Mouse (Mus musculus): ENCODE results near the gene Olfr658. TPM values are rescaled to one million over a fixed set of nuclear protein-coding genes. Genes with fewer than 3 reads are reported as not detected.

Gene Olfr658
- total RNA-seq (2023): not detected in 4 replicates

GRCm38 (mm10) chr7:104646841-104647482 lies at the start of gene Olfr658:
Olfr658 (minus strand) TSS chr7:104647305.

GRCm38 (mm10) chr7:104686201-104686600 lies 39.1 kb upstream of the Olfr658 start, which contains the start of gene Olfr661:
Olfr661 (plus strand) TSS chr7:104686501.

GRCm38 (mm10) chr7:104666453-104666852 lies 19.3 kb upstream of the Olfr658 start, which contains the start of gene Olfr659:
Olfr659 (plus strand) TSS chr7:104666753.

GRCm38 (mm10) chr7:104624494-104624893 lies 22.6 kb downstream of the Olfr658 start, which contains the start of gene Olfr657:
Olfr657 (plus strand) TSS chr7:104624794.

GRCm38 (mm10) chr7:104613655-104614054 lies 33.5 kb downstream of the Olfr658 start, which contains the start of gene Olfr656:
Olfr656 (plus strand) TSS chr7:104613955.

GRCm38 (mm10) chr7:104601679-104602078 lies 45.4 kb downstream of the Olfr658 start, which contains the start of gene Olfr655:
Olfr655 (minus strand) TSS chr7:104601779.

Other genes starting within 250 kb of the Olfr658 start
- gene Trim30c, start 246.5 kb downstream of the Olfr658 start, total RNA-seq (2023): 3.3 to 6.2 TPM (median 4.2 TPM) in 4 replicates
- 71.0 to 81.8 TPM (median 75.2 TPM) in 4 replicates for gene Trim30a, start 182.1 kb downstream of the Olfr658 start, total RNA-seq (2023)
- 15.4 to 20.6 TPM (median 18.0 TPM) in 4 replicates for gene Trim30d, start 139.5 kb downstream of the Olfr658 start, total RNA-seq (2023)
- not detected in 4 replicates for gene Olfr651, start 97.2 kb downstream of the Olfr658 start, total RNA-seq (2023)
- not detected in 4 replicates for gene Olfr652, start 86.4 kb downstream of the Olfr658 start, total RNA-seq (2023)
- gene Olfr653, start 70.0 kb downstream of the Olfr658 start, total RNA-seq (2023): not detected in 4 replicates
- not detected in 4 replicates for gene Olfr654, start 60.3 kb downstream of the Olfr658 start, total RNA-seq (2023)
- 1.2 TPM in 1 of 4 replicates, not detected in the others for gene Olfr655, start 45.5 kb downstream of the Olfr658 start, total RNA-seq (2023)
- 0.14 TPM in 1 of 4 replicates, not detected in the others for gene Olfr656, start 33.4 kb downstream of the Olfr658 start, total RNA-seq (2023)
- gene Olfr657, start 22.5 kb downstream of the Olfr658 start, total RNA-seq (2023): not detected in 4 replicates
- not detected in 4 replicates for gene Olfr659, start 19.4 kb upstream of the Olfr658 start, total RNA-seq (2023)
- gene Olfr661, start 39.2 kb upstream of the Olfr658 start, total RNA-seq (2023): not detected in 4 replicates
- gene Usp17le, start 130.2 kb upstream of the Olfr658 start, total RNA-seq (2023): not detected in 4 replicates
- gene Usp17lb, start 195.3 kb upstream of the Olfr658 start, total RNA-seq (2023): not detected in 4 replicates
- gene Usp17la, start 209.7 kb upstream of the Olfr658 start, total RNA-seq (2023): not detected in 4 replicates
- gene Olfr665, start 230.7 kb upstream of the Olfr658 start, total RNA-seq (2023): not detected in 4 replicates
- not detected in 4 replicates for gene Olfr666, start 248.6 kb upstream of the Olfr658 start, total RNA-seq (2023)

All from B cell, adult 62 days (primary cell).